Mouse (Mus musculus) heart, embryonic 11.5 days (tissue): ENCODE results near the gene Mgat4a. TPM values are rescaled to one million over a fixed set of nuclear protein-coding genes. Genes with fewer than 3 reads are reported as not detected.
A peak's percentile ranks its signal among the peaks of the same experiment; 100 is the strongest.

Experiments
- ATAC-seq: fragments of 200-750 bp; cut with Nextera tagmentation; replicated peaks from 2 replicates; pipeline ENCODE4 v1.8.0; 2017; ENCODE audit warnings: moderate library complexity; ENCODE audit not compliant: insufficient number of reproducible peaks, low FRiP score, low TSS enrichment
- H3K27ac ChIP-seq: fragments of 300-500 bp; sonication (generic); 2 replicates; pipeline ENCODE4 v1.5.1; 2014; ENCODE audit warnings: mild to moderate bottlenecking, low read depth, low read length
- H3K27me3 ChIP-seq: fragments of 300-500 bp; sonication (generic); 2 replicates; pipeline ENCODE4 v1.6.1; 2014; ENCODE audit warnings: mild to moderate bottlenecking, low read length, mixed read lengths; ENCODE audit not compliant: control insufficient read depth, insufficient read depth
- H3K36me3 ChIP-seq: fragments of 300-500 bp; sonication (generic); 2 replicates; pipeline ENCODE4 v1.6.1; 2014; ENCODE audit warnings: mild to moderate bottlenecking, low read length, moderate library complexity, mixed read lengths; ENCODE audit not compliant: control insufficient read depth, insufficient read depth
- H3K4me1 ChIP-seq: fragments of 300-500 bp; sonication (generic); 2 replicates; pipeline ENCODE4 v1.6.1; 2014; ENCODE audit warnings: low read length; ENCODE audit not compliant: control insufficient read depth, insufficient read depth
- H3K4me2 ChIP-seq: fragments of 300-500 bp; sonication (generic); 2 replicates; pipeline ENCODE4 v1.6.1; 2014; ENCODE audit warnings: mild to moderate bottlenecking, moderate library complexity
- H3K4me3 ChIP-seq: fragments of 300-500 bp; sonication (generic); 2 replicates; pipeline ENCODE4 v1.5.1; 2014; ENCODE audit warnings: low read depth, low read length
- H3K9ac ChIP-seq: fragments of 300-500 bp; sonication (generic); 2 replicates; pipeline ENCODE4 v1.6.1; 2014; ENCODE audit warnings: mild to moderate bottlenecking, low read depth, low read length, moderate library complexity
- H3K9me3 ChIP-seq: fragments of 300-500 bp; sonication (generic); replicated peaks from 2 replicates; pipeline ENCODE4 v1.6.1; 2016; ENCODE audit warnings: low read length; ENCODE audit not compliant: control insufficient read depth
- WGBS: fragments of 180-500 bp; shearing (Covaris S2); extraction: QIAGEN DNeasy Blood & Tissue Kit; methylation state at CpG from one replicate; pipeline ENCODE4 v1.1.7; 2014; ENCODE audit not compliant: insufficient replicate concordance; 5-methylcytosine and 5-hydroxymethylcytosine counted together
- polyA plus RNA-seq: library from polyadenylated mRNA; unstranded; fragments of >200 nt; fragmentation: Nextera tagmentation; extraction: Ambion mirVana; gene quantifications from 2 replicates; pipeline ENCODE4 v1.2.1, GENCODE M21; 2014

Gene Mgat4a
- polyA plus RNA-seq, 1 experiment from 2014 or later: 3.0 TPM

- Histone ChIP-seq H3K4me3 (no peak overlapping the region), H3K36me3 (peaks cover 22% of the 10 kb centered on the region), H3K27ac (no peak overlapping the region), H3K9me3 (0 out of 2 replicates have a peak, but pooled peaks cover 2% of the 10 kb centered on the region), H3K4me2 (no peak overlapping the region), H3K4me1 (no peaks in the 10 kb centered on the region), H3K9ac (no peak overlapping the region), H3K27me3 (no peaks in the 10 kb centered on the region)
- ATAC-seq: no peak
- 92% methylated on average over 1 of the region's 1 CpGs for WGBS
Observed at GRCm38 (mm10) chr1:37419420-37419819, 121.4 kb downstream of the Mgat4a start.

- Histone ChIP-seq H3K9ac (no peak overlapping the region), H3K9me3 (no peaks in the 10 kb centered on the region), H3K27ac (no peak overlapping the region), H3K4me2 (no peak overlapping the region), H3K4me1 (no peaks in the 10 kb centered on the region), H3K27me3 (no peaks in the 10 kb centered on the region), H3K36me3 (peaks cover 17% of the 10 kb centered on the region), H3K4me3 (no peak overlapping the region)
- no peak for ATAC-seq
- WGBS: 83% methylated on average over 1 of the region's 1 CpGs
Observed at GRCm38 (mm10) chr1:37415394-37415793, 125.4 kb downstream of the Mgat4a start.

GRCm38 (mm10) chr1:37409647-37410046 lies 131.2 kb downstream of the Mgat4a start:
- ATAC-seq: no peak
- Histone ChIP-seq H3K27me3 (no peaks in the 10 kb centered on the region), H3K4me3 (no peak overlapping the region), H3K4me1 (no peaks in the 10 kb centered on the region), H3K27ac (no peak overlapping the region), H3K4me2 (no peak overlapping the region), H3K9me3 (no peaks in the 10 kb centered on the region), H3K9ac (no peak overlapping the region), H3K36me3 (no peaks in the 10 kb centered on the region)

- Histone ChIP-seq H3K4me1 (no peaks in the 10 kb centered on the region), H3K4me2 (no peak overlapping the region), H3K27ac (no peak overlapping the region), H3K27me3 (no peaks in the 10 kb centered on the region), H3K9me3 (no peaks in the 10 kb centered on the region), H3K9ac (no peak overlapping the region), H3K36me3 (no peaks in the 10 kb centered on the region), H3K4me3 (no peak overlapping the region)
- WGBS: 80% methylated on average over 3 of the region's 3 CpGs
- no peak for ATAC-seq
Observed at GRCm38 (mm10) chr1:37408678-37409077, 132.1 kb downstream of the Mgat4a start.

GRCm38 (mm10) chr1:37408059-37408458 lies 132.8 kb downstream of the Mgat4a start:
- no peak overlapping the region for H3K27ac ChIP-seq
- no peak overlapping the region for H3K9ac ChIP-seq
- H3K36me3 ChIP-seq: no peaks in the 10 kb centered on the region
- H3K4me3 ChIP-seq: no peak overlapping the region
- WGBS: 83% methylated on average over 8 of the region's 8 CpGs
- H3K27me3 ChIP-seq: no peaks in the 10 kb centered on the region
- H3K9me3 ChIP-seq: no peaks in the 10 kb centered on the region
- no peak overlapping the region for H3K4me2 ChIP-seq
- ATAC-seq: no peak
- no peaks in the 10 kb centered on the region for H3K4me1 ChIP-seq

GRCm38 (mm10) chr1:37407228-37407627 lies 133.6 kb downstream of the Mgat4a start:
- WGBS: 82% methylated on average over 8 of the region's 8 CpGs
- Histone ChIP-seq H3K36me3 (no peaks in the 10 kb centered on the region), H3K27me3 (no peaks in the 10 kb centered on the region), H3K4me2 (no peak overlapping the region), H3K4me3 (no peak overlapping the region), H3K9me3 (no peaks in the 10 kb centered on the region), H3K27ac (no peak overlapping the region), H3K4me1 (no peaks in the 10 kb centered on the region), H3K9ac (no peak overlapping the region)
- no peak for ATAC-seq

- Histone ChIP-seq H3K9me3 (no peaks in the 10 kb centered on the region), H3K9ac (no peak overlapping the region), H3K36me3 (no peaks in the 10 kb centered on the region), H3K4me1 (no peaks in the 10 kb centered on the region; the same call in 1 of the 2 replicates), H3K4me3 (no peak overlapping the region), H3K27me3 (no peaks in the 10 kb centered on the region), H3K27ac (no peak overlapping the region), H3K4me2 (no peak overlapping the region)
- 84% methylated on average over 2 of the region's 2 CpGs for WGBS
- no peak for ATAC-seq
Observed at GRCm38 (mm10) chr1:37405137-37405536, 135.7 kb downstream of the Mgat4a start.

GRCm38 (mm10) chr1:37401687-37402086 lies 139.1 kb downstream of the Mgat4a start:
- Histone ChIP-seq H3K36me3 (no peaks in the 10 kb centered on the region), H3K4me1 (peaks cover 23% of the 10 kb centered on the region), H3K27me3 (no peaks in the 10 kb centered on the region), H3K9me3 (no peaks in the 10 kb centered on the region), H3K4me3 (no peak overlapping the region), H3K9ac (no peak overlapping the region), H3K4me2 (no peak overlapping the region), H3K27ac (no peak overlapping the region)
- WGBS: 53% methylated on average over 4 of the region's 4 CpGs
- ATAC-seq: 0 out of 2 replicates have a peak, but pooled peaks have one; percentile 39

- Histone ChIP-seq H3K4me1 (peaks cover 23% of the 10 kb centered on the region), H3K27ac (peak overlapping the region; percentile 62), H3K36me3 (no peaks in the 10 kb centered on the region), H3K4me3 (no peak overlapping the region), H3K9me3 (no peaks in the 10 kb centered on the region), H3K27me3 (no peaks in the 10 kb centered on the region), H3K4me2 (peak overlapping the region; percentile 20), H3K9ac (no peak overlapping the region)
- 35% methylated on average over 8 of the region's 8 CpGs for WGBS
- no peak for ATAC-seq
Observed at GRCm38 (mm10) chr1:37399734-37400133, 141.1 kb downstream of the Mgat4a start.
